Mouse (Mus musculus): ENCODE results near the gene Mettl13. TPM values are rescaled to one million over a fixed set of nuclear protein-coding genes. Genes with fewer than 3 reads are reported as not detected.

Gene Mettl13
- total and polyA plus RNA-seq, 2 experiments from 2014 or later, result 9.7 to 12.4 TPM

GRCm38 (mm10) chr1:162509329-162510012, 38.9 kb downstream of the Mettl13 start:
- ATAC-seq, result peak; percentile 45; the same call in 1 of the 2 replicates
- Histone ChIP-seq H3K4me3 (ENCODE audit: low read length) (no peak overlapping the region), H3K4me2 (ENCODE audit: low read depth, low read length) (no peak overlapping the region), H3K36me3 (ENCODE audit: insufficient read depth, low read length) (no peaks in the 10 kb centered on the region), H3K27me3 (ENCODE audit: insufficient read depth, low read length) (no peaks in the 10 kb centered on the region), H3K27ac (no peak overlapping the region), H3K9me3 (ENCODE audit: low read length) (no peaks in the 10 kb centered on the region), H3K4me1 (ENCODE audit: insufficient read depth, low read length) (no peaks in the 10 kb centered on the region), H3K9ac (replicated peaks; ENCODE audit: low read length) (no peak overlapping the region)
- WGBS, result 52% methylated on average over 12 of the region's 12 CpGs
- DNase-seq (ENCODE audit: low spot score), result peak; percentile 19
- TF ChIP-seq CTCF (IDR thresholded peaks at IDR 0.05; ENCODE audit: low read depth), result no peak

GRCm38 (mm10) chr1:162508211-162509005, 39.9 kb downstream of the Mettl13 start:
- 87% methylated on average over 4 of the region's 4 CpGs for WGBS
- no peak overlapping the region for H3K27ac ChIP-seq
- no peak overlapping the region for H3K4me2 ChIP-seq (ENCODE audit: low read depth, low read length)
- DNase-seq (ENCODE audit: low spot score) (no peak), ATAC-seq (no peak)
- H3K27me3 ChIP-seq (ENCODE audit: insufficient read depth, low read length), result no peaks in the 10 kb centered on the region
- H3K4me3 ChIP-seq (ENCODE audit: low read length), result no peak overlapping the region
- H3K9ac ChIP-seq (replicated peaks; ENCODE audit: low read length), result no peak overlapping the region
- no peaks in the 10 kb centered on the region for H3K36me3 ChIP-seq (ENCODE audit: insufficient read depth, low read length)
- TF ChIP-seq CTCF (IDR thresholded peaks at IDR 0.05; ENCODE audit: low read depth), result no peak
- H3K9me3 ChIP-seq (ENCODE audit: low read length), result no peaks in the 10 kb centered on the region
- H3K4me1 ChIP-seq (ENCODE audit: insufficient read depth, low read length), result no peaks in the 10 kb centered on the region

- H3K27ac ChIP-seq, result no peak overlapping the region
- H3K9me3 ChIP-seq (ENCODE audit: low read length), result no peaks in the 10 kb centered on the region
- no peak for TF ChIP-seq CTCF (IDR thresholded peaks at IDR 0.05; ENCODE audit: low read depth)
- H3K36me3 ChIP-seq (ENCODE audit: insufficient read depth, low read length), result no peaks in the 10 kb centered on the region
- WGBS, result 86% methylated on average over 4 of the region's 4 CpGs
- ATAC-seq, result no peak
- no peaks in the 10 kb centered on the region for H3K4me1 ChIP-seq (ENCODE audit: insufficient read depth, low read length)
- no peak overlapping the region for H3K4me3 ChIP-seq (ENCODE audit: low read length)
- H3K4me2 ChIP-seq (ENCODE audit: low read depth, low read length), result no peak overlapping the region
- no peaks in the 10 kb centered on the region for H3K27me3 ChIP-seq (ENCODE audit: insufficient read depth, low read length)
- DNase-seq (ENCODE audit: low spot score), result no peak
- H3K9ac ChIP-seq (replicated peaks; ENCODE audit: low read length), result no peak overlapping the region
Observed at GRCm38 (mm10) chr1:162506516-162506915, 41.8 kb downstream of the Mettl13 start.

- DNase-seq (ENCODE audit: low spot score), result no peak
- 90% methylated on average over 6 of the region's 6 CpGs for WGBS
- no peak overlapping the region for H3K4me3 ChIP-seq (ENCODE audit: low read length)
- H3K27ac ChIP-seq, result no peak overlapping the region
- no peak overlapping the region for H3K4me2 ChIP-seq (ENCODE audit: low read depth, low read length)
- H3K27me3 ChIP-seq (ENCODE audit: insufficient read depth, low read length), result no peaks in the 10 kb centered on the region
- TF ChIP-seq CTCF (IDR thresholded peaks at IDR 0.05; ENCODE audit: low read depth), result no peak
- H3K36me3 ChIP-seq (ENCODE audit: insufficient read depth, low read length), result no peaks in the 10 kb centered on the region
- H3K9ac ChIP-seq (replicated peaks; ENCODE audit: low read length), result no peak overlapping the region
- ATAC-seq, result no peak
- no peaks in the 10 kb centered on the region for H3K9me3 ChIP-seq (ENCODE audit: low read length)
- H3K4me1 ChIP-seq (ENCODE audit: insufficient read depth, low read length), result no peaks in the 10 kb centered on the region
Observed at GRCm38 (mm10) chr1:162505649-162506048, 42.7 kb downstream of the Mettl13 start.

Other genes with a start within 250 kb of the Mettl13 start
- gene Dnm3, start 70.5 kb downstream of the Mettl13 start, total RNA-seq (2014; rRNA removed), result 64.7 and 78.2 TPM in 2 replicates
- gene Dnm3, start 70.5 kb downstream of the Mettl13 start, polyA plus RNA-seq (2015; fragmentation: Nextera tagmentation; extraction: Ambion mirVana), result 52.3 and 56.3 TPM in 2 replicates
- gene Vamp4, start 22.0 kb upstream of the Mettl13 start, total RNA-seq (2014; rRNA removed), result 23.6 and 24.7 TPM in 2 replicates
- gene Vamp4, start 22.0 kb upstream of the Mettl13 start, polyA plus RNA-seq (2015; fragmentation: Nextera tagmentation; extraction: Ambion mirVana), result 77.7 and 78.2 TPM in 2 replicates
- gene Myoc, start 90.6 kb upstream of the Mettl13 start, total RNA-seq (2014; rRNA removed), result 0.11 and 0.68 TPM in 2 replicates
- 0.53 and 0.71 TPM in 2 replicates for gene Myoc, start 90.6 kb upstream of the Mettl13 start, polyA plus RNA-seq (2015; fragmentation: Nextera tagmentation; extraction: Ambion mirVana)
- not detected in 2 replicates for gene Myocos, start 109.7 kb upstream of the Mettl13 start, total RNA-seq (2014; rRNA removed)
- not detected in 2 replicates for gene Myocos, start 109.7 kb upstream of the Mettl13 start, polyA plus RNA-seq (2015; fragmentation: Nextera tagmentation; extraction: Ambion mirVana)
- gene Prrc2c, start 192.0 kb upstream of the Mettl13 start, total RNA-seq (2014; rRNA removed), result 58.9 and 68.6 TPM in 2 replicates
- 133 and 148 TPM in 2 replicates for gene Prrc2c, start 192.0 kb upstream of the Mettl13 start, polyA plus RNA-seq (2015; fragmentation: Nextera tagmentation; extraction: Ambion mirVana)